Mouse (Mus musculus): Measurements from ENCODE around the gene Wdfy2. TPM values are rescaled to one million over a fixed set of nuclear protein-coding genes. Genes with fewer than 3 reads are reported as not detected.

Wdfy2 gene
- 10 to 100 TPM; 67.6 to 72.3 TPM for total RNA-seq (2023)

GRCm38 (mm10) chr14:62837641-62838252 lies at the start of gene Wdfy2:
Gene Wdfy2 (plus strand): TSS chr14:62837678.

DNA sequence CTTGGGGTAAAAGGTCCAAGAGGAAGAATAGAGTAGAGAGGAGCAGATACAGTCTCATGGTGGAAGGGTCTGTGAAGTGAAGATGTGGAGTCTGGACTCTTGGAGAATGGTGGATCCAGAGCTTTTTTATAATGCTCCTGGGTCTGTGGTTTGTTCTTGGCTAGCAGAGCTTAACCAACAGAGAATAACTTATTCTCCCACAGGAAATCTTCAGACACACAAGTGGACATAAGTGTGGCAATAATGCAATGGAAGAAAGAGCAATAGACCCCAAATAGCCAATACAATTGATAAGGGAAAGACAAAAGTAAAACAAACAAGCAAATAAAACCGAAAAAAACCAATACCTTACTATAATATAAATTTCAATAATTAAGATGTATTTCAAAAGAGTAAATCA lies 146.9 kb downstream of the Wdfy2 start, which contains the start of gene Defb48:
TSS of gene Defb48 (minus strand) at position 101 of the 400 bp plus-strand sequence.

DNA sequence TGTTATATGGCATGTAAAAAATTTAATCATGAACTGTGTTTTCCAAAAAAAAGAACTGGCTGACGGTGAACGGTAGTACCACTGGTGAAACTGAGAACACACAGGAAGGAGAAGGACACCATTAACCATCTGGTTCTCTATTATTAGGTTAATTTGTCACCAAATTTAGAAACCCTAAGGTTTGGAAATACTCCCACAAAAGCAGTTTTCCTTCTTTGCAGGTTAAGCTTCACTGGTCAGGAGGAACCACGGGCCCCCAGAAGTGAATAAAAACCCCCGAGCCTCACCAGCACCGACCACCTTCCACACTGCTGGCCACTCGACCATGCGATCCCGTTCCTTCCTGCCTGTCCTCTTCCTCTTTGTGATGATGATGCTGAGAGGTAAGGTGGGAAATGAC lies 160.3 kb downstream of the Wdfy2 start, which contains the start of gene Defb47:
TSS of gene Defb47 (plus strand) at position 301 of the 400 bp plus-strand sequence.

Other genes with a start within 250 kb of the Wdfy2 start
- gene Serpine3, start 174.0 kb upstream of the Wdfy2 start, total RNA-seq (2023): not detected
- 10 to 100 TPM; 47.2 to 61.1 TPM for gene Ints6, start 76.5 kb upstream of the Wdfy2 start, total RNA-seq (2023)
- gene Defb48, start 146.8 kb downstream of the Wdfy2 start, total RNA-seq (2023): not detected
- not detected for gene Defb47, start 160.4 kb downstream of the Wdfy2 start, total RNA-seq (2023)
- gene Defb43, start 174.1 kb downstream of the Wdfy2 start, total RNA-seq (2023): not detected
- not detected for gene Defb42, start 209.3 kb downstream of the Wdfy2 start, total RNA-seq (2023)
- gene Defb30, start 212.3 kb downstream of the Wdfy2 start, total RNA-seq (2023): not detected

All from monocyte, adult 59 days (primary cell).